Mouse (Mus musculus): ENCODE data around the gene Tex29.

- TF ChIP-seq CTCF (IDR thresholded peaks at IDR 0.05 in 2 of 3, conservative IDR thresholded peaks at IDR 0.05 in 1 of 3; ENCODE audit: control insufficient read depth in 1 of 3, insufficient read depth in 1 of 3, low read depth in 2 of 3, low read length in 3 of 3, poor library complexity in 1 of 3, severe bottlenecking in 1 of 3) (no peak), POLR2A (IDR thresholded peaks at IDR 0.05; ENCODE audit: control insufficient read depth in 1 of 2, insufficient read depth in 1 of 2, low read depth in 1 of 2, low read length in 2 of 2, poor library complexity in 1 of 2) (no peak), GABPA (IDR thresholded peaks at IDR 0.05; ENCODE audit: low read depth, low read length) (no peak), MAFK (IDR thresholded peaks at IDR 0.05; ENCODE audit: borderline replicate concordance, low read depth, low read length) (no peak), CHD1 (IDR thresholded peaks at IDR 0.05; ENCODE audit: low read depth, low read length) (no peak), TCF12 (IDR thresholded peaks at IDR 0.05; ENCODE audit: low read depth, low read length) (no peak)
Measured at GRCm38 (mm10) chr8:11822550-11823060, 17.7 kb upstream of the Tex29 start.

All from MEL (cell line).